Mouse (Mus musculus) heart, adult 2 months (tissue): ENCODE measurements around the gene Upk3a. TPM values are rescaled to one million over a fixed set of nuclear protein-coding genes. Genes with fewer than 3 reads are reported as not detected.

Experiments used
- DNase-seq, 2 experiments: peaks; one replicate each; pipeline ENCODE4 v3.0.0; 2021
- H3K27ac ChIP-seq: fragments of 200-600 bp; 2 replicates; pipeline ENCODE4 v1.8.1; 2022
- H3K27me3 ChIP-seq: fragments of 200-500 bp; 2 replicates; pipeline ENCODE4 v1.6.1; 2012; ENCODE audit warnings: mild to moderate bottlenecking, low read length, inconsistent platforms, mixed read lengths; ENCODE audit not compliant: control insufficient read depth, insufficient read depth
- H3K36me3 ChIP-seq: fragments of 200-500 bp; 2 replicates; pipeline ENCODE4 v1.6.1; 2012; ENCODE audit warnings: low read length, inconsistent platforms; ENCODE audit not compliant: control insufficient read depth, insufficient read depth
- H3K4me1 ChIP-seq: fragments of 200-500 bp; 2 replicates; pipeline ENCODE4 v1.6.1; 2011; ENCODE audit warnings: low read length; ENCODE audit not compliant: control insufficient read depth, insufficient read depth
- H3K4me3 ChIP-seq: fragments of 200-600 bp; 2 replicates; pipeline ENCODE4 v1.8.1; 2022
- H3K79me2 ChIP-seq: fragments of 200-500 bp; replicated peaks from 2 replicates; pipeline ENCODE4 v1.6.1; 2012; ENCODE audit warnings: mild to moderate bottlenecking, inconsistent platforms, low read length, moderate library complexity, mixed read lengths; ENCODE audit not compliant: control insufficient read depth, insufficient read depth
- H3K9ac ChIP-seq: fragments of 200-500 bp; 2 replicates; pipeline ENCODE4 v1.6.1; 2012; ENCODE audit warnings: low read depth, mild to moderate bottlenecking, control low read depth, inconsistent platforms, low read length, mixed read lengths
- CTCF ChIP-seq: fragments of 200-600 bp; IDR thresholded peaks from 2 replicates; pipeline ENCODE4 v1.8.1; 2022; ENCODE audit warnings: antibody characterized with exemption, mild to moderate bottlenecking, moderate library complexity
- EP300 ChIP-seq: fragments of 200-500 bp; IDR thresholded peaks from 2 replicates; pipeline ENCODE4 v1.6.1; 2011; ENCODE audit warnings: low read depth, low read length, control low read depth; ENCODE audit not compliant: insufficient read depth
- POLR2A ChIP-seq: fragments of 200-500 bp; IDR thresholded peaks from 2 replicates; pipeline ENCODE4 v1.6.1; 2011; ENCODE audit warnings: mild to moderate bottlenecking, low read depth, low read length, control low read depth; ENCODE audit not compliant: insufficient read depth
- WGBS: fragments of 180-500 bp; shearing (Covaris S2); methylation state at CpG from one replicate; pipeline ENCODE4 v1.1.7; 2018; 5-methylcytosine and 5-hydroxymethylcytosine counted together
- intact Hi-C: fragments of 180-260 bp; cut with DNase I; formaldehyde crosslinking; loops from one replicate; pipeline ENCODE4 v1.15.1; 2025
- polyA plus RNA-seq: library from polyadenylated mRNA; depleted of rRNA; stranded (reverse); fragments of >200 nt; gene quantifications from 2 replicates; pipeline ENCODE4 v1.2.3, GENCODE M21; 2012; rRNA removed
- total RNA-seq, 2 experiments: library from RNA; stranded (reverse); gene quantifications; 2 replicates each; pipeline ENCODE4 v1.2.3; 2021

The Upk3a gene
- total and polyA plus RNA-seq, 3 experiments = 0.39 TPM; not detected in 2

DNA sequence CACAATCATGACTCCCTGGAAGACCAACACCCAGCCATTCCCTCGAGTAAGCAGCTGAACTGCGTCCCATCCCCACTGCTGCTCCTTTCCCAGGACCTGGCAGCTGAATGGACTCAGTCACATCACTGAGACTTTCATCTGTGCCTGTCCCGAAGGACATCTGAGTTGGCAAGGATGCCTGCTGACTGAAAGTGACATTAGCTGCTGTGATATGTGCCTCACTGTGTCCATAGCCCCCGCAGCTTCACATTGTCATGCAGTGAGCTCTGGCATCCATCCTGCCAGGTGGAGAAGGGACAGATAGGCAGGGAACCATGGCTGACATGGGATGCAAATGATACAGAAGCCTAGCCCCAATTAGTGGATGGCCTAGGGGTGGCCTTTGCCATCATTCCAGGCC lies 38.2 kb downstream of the Upk3a start:
- TF ChIP-seq POLR2A (no peak), CTCF (no peak), EP300 (no peak)
- no peaks in the 10 kb centered on the region for H3K4me1 ChIP-seq
- intact Hi-C loops = no loop called here
- no peak overlapping the region for H3K9ac ChIP-seq
- H3K36me3 ChIP-seq = no peaks in the 10 kb centered on the region
- H3K4me3 ChIP-seq = no peak overlapping the region
- no peaks in the 10 kb centered on the region for H3K79me2 ChIP-seq
- no peak for DNase-seq
- WGBS = 81% methylated on average over 4 of the region's 4 CpGs
- no peaks in the 10 kb centered on the region for H3K27me3 ChIP-seq
- H3K27ac ChIP-seq = no peak overlapping the region

DNA sequence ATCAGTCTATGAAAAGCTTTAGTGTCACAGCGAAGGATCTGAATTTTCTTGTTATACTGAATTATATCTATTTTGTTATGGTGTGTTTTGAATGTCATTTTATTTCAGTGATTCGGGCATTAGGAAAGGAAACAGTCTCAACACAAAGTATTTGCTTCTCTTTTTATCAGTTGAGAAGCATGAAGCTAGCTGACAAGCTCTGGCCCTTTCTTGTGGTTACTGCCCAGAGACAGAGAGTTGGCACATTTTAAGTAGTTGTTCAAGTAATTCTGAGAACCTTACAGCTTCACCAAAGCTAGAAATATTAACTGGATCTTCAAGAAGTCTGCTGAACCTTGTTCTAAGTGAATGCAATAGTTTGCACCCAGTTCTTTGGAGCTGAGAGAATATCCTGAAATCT lies 46.5 kb downstream of the Upk3a start:
- Histone ChIP-seq H3K4me1 (no peaks in the 10 kb centered on the region), H3K9ac (no peak overlapping the region), H3K27me3 (no peaks in the 10 kb centered on the region), H3K36me3 (no peaks in the 10 kb centered on the region; the same call in 1 of the 2 replicates), H3K79me2 (no peaks in the 10 kb centered on the region), H3K27ac (no peak overlapping the region), H3K4me3 (no peak overlapping the region)
- WGBS = 94% methylated on average over 2 of the region's 2 CpGs
- DNase-seq = no peak
- TF ChIP-seq POLR2A (no peak), CTCF (no peak), EP300 (no peak)
- intact Hi-C loops = no loop called here

DNA sequence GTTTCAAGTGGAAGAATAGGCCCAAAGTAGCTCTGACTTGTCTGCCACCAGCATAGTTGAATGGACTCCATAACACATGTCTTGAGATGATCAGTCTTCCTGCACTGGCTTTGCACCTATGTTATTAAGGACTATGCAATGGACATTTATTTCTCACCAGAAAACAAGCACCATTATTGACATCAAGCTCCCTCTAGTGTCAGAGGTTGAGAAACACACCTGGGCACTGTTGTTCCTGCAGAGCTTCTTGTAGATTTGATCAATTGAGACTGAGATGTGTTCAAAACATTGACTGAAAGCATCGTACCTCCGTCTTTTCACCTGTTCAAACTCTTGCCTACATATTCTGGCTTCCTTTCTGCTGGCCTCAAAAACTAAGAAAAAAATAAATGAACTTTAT lies 53.6 kb downstream of the Upk3a start:
- no peak overlapping the region for H3K4me3 ChIP-seq
- TF ChIP-seq POLR2A (no peak), CTCF (peak; percentile 95), EP300 (no peak)
- H3K79me2 ChIP-seq = no peaks in the 10 kb centered on the region
- 15% methylated on average over 2 of the region's 2 CpGs for WGBS
- no peak overlapping the region for H3K27ac ChIP-seq
- no peak overlapping the region for H3K9ac ChIP-seq
- no peaks in the 10 kb centered on the region for H3K27me3 ChIP-seq
- H3K4me1 ChIP-seq = no peaks in the 10 kb centered on the region
- peak in 1 of 2 experiments; percentile 27 for DNase-seq
- intact Hi-C loops = loop anchor here (1.0 to 5.0 kb wide), 2 partner anchors 69 to 268 kb away; no protein-coding TSS in a partner anchor
- H3K36me3 ChIP-seq = no peaks in the 10 kb centered on the region

Other genes with a start within 250 kb of the Upk3a start
- gene Phf21b, start 161.1 kb upstream of the Upk3a start, total RNA-seq = 1 to 10 TPM; 1.1 TPM
- gene Phf21b, start 161.1 kb upstream of the Upk3a start, polyA plus RNA-seq = 3.3 and 4.1 TPM in 2 replicates
- under 1 TPM; 0.11 to 0.13 TPM for gene Gm29666, start 97.1 kb upstream of the Upk3a start, total RNA-seq
- 0.16 and 0.29 TPM in 2 replicates for gene Gm29666, start 97.1 kb upstream of the Upk3a start, polyA plus RNA-seq
- 10 to 100 TPM; 15.5 to 16.6 TPM for gene Nup50, start 93.7 kb upstream of the Upk3a start, total RNA-seq
- gene Nup50, start 93.7 kb upstream of the Upk3a start, polyA plus RNA-seq = 3.8 and 5.5 TPM in 2 replicates
- 10 to 100 TPM; 28.9 to 36.1 TPM for gene 5031439G07Rik, start 28.6 kb upstream of the Upk3a start, total RNA-seq
- 13.1 and 15.8 TPM in 2 replicates for gene 5031439G07Rik, start 28.6 kb upstream of the Upk3a start, polyA plus RNA-seq
- 1 to 10 TPM; 6.1 to 6.3 TPM for gene Fam118a, start 11.8 kb downstream of the Upk3a start, total RNA-seq
- 4.7 and 6.3 TPM in 2 replicates for gene Fam118a, start 11.8 kb downstream of the Upk3a start, polyA plus RNA-seq
- not detected for gene Smc1b, start 114.8 kb downstream of the Upk3a start, total RNA-seq
- not detected in 2 replicates for gene Smc1b, start 114.8 kb downstream of the Upk3a start, polyA plus RNA-seq
- not detected for gene Ribc2, start 114.9 kb downstream of the Upk3a start, total RNA-seq
- gene Ribc2, start 114.9 kb downstream of the Upk3a start, polyA plus RNA-seq = 0.14 TPM in 1 of 2 replicates, not detected in the other
- gene Fbln1, start 188.8 kb downstream of the Upk3a start, total RNA-seq = 10 to 100 TPM; 88.9 to 96.1 TPM
- gene Fbln1, start 188.8 kb downstream of the Upk3a start, polyA plus RNA-seq = 174 and 240 TPM in 2 replicates